Mouse (Mus musculus) adrenal gland, adult 8-10 months (tissue): ENCODE results near the gene Krt42. TPM values are rescaled to one million over a fixed set of nuclear protein-coding genes. Genes with fewer than 3 reads are reported as not detected.
"Not testable (repeated sequence)": the region's sequence is repeated elsewhere in the genome, so short reads cannot be mapped to it uniquely, and the experiment has no call there.

Experiments
- DNase-seq: peaks from one replicate; pipeline ENCODE4 v3.0.0; 2022
- total RNA-seq, 4 experiments: library from RNA; stranded (reverse); gene quantifications; 2 replicates each; pipeline ENCODE4 v1.2.4; 2022

Krt42 gene
- total RNA-seq, 4 experiments from 2014 or later = not detected

DNA sequence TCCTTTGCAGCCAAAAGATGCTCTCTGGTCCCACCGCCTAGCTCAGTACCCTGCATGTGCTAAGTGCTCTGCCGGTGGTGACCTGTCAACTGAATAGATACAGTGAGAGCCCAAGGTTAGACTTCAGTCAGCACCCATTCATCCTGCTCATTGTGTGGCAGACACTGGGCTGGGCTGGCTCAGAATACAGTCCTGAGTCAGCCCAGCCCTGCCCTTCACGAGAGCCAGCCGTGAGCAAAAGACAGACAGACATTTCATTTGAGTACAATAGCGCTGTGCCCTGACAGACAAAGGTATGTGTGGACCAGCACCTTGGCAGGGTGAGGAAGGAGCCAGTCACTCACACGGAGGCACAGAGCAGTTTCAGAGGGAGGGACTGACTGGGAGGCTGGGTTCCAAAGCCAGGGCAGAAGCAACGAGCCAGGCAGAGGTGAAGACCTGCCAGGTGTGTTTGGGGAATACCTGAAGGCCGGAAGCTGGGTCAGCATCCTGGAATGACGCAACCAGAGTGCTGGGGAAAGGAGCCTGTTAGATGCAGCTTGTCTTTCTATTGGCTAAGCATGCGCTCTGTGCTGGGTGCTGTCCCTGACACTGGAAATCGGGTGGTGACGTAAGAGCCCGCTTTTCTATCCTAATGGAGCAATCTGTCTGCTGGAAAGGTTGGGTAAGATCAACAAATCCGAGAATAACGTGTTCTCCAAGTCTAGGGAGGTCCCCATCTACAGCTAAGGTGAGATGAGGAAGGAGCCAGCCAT is 8.2 kb upstream of the Krt42 start:
- DNase-seq = no peak

DNA sequence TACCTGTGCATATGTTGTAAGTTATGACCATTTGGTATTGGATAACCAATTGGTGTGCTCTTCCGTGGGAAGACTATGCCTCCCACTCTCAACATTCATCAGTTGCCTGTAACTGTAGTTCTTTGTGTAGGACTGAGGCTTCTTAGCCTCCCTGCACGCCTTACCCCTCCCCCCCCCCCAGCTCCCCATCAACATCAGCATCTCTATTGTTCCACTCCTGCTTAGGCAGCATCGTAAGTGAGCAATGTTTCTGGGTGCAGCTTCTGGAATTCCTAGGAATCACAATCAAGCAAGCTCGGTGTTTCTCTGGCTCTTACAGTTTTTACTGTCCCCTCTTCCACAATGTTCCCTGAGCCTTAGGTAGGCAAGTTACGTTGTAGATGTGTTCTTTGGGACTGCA is 5.8 kb upstream of the Krt42 start:
- no peak for DNase-seq

DNA sequence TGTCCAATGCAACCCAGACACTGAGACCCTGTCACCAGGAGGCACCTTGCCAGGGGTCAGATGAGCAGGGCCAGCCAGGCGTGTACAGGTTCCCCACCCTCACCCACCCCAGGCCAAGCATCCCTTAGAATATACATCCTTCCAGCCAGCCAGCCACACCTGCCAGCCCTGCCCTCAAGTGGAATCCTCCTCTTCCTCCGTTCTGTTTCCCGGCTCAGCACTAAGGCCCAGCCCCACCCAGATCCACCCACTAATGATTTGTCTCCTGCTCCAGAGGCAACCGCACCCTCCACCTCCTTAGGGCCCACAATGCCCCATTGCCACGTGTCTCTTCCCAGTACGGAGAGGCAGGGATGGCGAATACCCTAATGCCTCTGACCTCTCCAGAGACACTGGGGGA is 5.0 kb upstream of the Krt42 start:
- no peak for DNase-seq

DNA sequence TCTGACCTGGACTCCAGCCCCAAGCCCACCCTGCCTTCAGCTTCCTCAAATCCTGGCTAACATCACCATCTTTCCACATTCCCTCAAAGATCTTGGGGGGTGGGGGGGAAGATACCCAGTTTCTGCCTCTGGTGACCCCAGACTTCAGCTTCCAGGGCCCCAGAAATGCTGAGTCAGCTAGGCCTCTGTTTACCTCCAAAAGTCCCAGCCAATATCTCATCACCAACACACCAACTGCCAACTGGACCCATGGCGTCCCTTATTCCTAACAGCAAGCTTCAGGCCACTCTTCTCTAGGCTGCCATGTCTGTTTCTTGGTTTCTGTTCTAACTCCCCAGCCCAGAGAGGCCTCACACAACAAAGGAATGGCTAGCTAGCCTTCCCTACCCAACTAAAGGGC is 2.2 kb upstream of the Krt42 start:
- no peak for DNase-seq

DNA sequence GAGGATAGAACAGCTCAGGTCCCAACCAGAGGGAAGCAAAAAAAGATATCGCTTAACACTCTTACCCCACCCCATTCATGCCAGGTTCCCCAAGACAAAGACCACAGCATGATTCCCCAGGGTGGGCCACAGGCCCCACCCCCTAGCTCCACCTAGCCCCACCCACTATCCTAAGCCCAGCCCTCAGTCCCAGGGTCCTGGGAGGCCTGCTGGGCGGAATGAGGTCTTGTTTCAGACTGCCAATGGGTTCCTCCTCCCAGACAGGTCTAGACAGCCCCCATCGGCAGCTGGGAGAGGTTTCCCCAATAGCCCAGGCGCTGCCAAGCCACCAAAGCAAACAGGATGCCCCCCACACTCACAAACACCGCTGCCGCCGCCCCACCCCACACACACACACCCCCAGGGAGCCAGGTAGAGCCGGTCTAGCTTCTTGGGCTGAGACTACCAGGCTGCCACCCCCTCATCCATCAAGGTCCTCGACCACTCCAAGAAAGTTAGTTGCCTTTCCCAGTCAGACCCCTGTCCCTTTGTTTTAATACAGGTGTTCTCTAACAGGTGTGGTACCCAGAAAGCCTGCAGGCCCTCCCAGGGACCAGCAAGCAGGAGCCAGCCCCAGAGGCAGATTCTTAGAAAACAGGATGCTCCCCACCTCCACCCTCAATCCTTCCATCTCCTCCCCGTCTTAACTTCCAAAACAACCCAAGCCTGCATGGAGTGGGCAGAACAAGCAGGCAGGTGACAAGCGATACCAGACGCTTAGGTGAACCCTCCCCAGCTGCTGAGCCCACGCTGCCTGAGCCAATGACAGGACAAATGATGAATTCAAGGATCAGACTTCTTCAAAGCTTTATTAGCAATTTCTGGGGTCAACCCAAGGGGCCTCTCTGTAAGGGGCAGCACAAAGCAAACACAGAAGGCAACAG is 7.4 kb downstream of the Krt42 start:
- DNase-seq = no peak

DNA sequence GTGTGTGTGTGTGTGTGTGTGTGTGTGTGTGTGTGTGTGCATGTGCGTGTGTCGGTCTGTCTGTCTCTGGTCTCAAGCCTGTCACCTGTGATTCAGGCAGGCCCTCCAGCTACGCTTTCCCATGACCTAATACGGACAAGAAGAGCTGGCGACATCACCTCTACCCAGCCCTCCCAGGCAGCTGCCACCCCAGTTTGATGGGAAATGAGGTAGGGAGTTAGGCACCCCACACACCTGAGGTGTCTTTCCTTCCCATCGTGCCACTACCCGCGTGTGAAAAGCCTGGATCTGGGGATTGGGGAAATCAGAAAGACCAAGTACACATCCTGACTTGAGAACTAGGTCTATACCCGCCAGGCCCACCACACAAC is 8.5 kb downstream of the Krt42 start:
- DNase-seq = no peak

DNA sequence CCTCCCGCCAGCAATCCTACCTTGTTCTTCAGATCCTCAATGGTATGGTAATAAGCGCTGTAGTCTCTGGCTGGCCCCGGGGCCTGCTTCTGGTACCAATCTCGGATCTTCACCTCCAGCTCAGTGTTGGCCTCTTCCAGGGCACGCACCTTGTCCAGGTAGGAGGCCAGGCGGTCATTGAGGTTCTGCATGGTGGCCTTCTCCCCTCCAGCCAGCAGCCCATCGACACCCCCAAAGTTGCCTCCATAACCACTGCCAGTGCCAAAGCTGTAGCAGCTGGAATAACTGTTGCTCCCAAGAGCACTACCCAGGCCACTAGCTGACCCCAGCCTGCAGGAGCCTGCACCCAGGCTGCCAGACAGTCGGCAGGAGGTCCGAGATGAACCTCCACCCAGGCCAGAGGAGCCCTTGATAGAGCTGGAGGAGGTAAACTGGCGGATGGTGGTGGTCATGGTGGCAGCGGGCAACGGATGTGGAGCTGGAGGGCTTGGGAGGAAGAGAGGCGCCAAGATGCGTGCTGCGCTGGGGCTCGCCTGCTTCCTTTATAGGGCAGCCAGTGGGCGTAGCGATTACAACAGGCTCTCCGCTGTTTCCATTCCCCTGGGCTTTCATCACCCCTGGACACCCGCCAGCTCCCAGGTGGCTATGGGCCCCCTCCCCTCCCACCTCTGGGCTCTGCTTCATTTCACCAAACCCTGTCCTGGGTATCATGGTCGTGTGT is 9.0 kb downstream of the Krt42 start, which contains the start of gene Krt17:
Krt17 (minus strand) TSS at position 516 of the 721 bp plus-strand sequence.
- no peak for DNase-seq

DNA sequence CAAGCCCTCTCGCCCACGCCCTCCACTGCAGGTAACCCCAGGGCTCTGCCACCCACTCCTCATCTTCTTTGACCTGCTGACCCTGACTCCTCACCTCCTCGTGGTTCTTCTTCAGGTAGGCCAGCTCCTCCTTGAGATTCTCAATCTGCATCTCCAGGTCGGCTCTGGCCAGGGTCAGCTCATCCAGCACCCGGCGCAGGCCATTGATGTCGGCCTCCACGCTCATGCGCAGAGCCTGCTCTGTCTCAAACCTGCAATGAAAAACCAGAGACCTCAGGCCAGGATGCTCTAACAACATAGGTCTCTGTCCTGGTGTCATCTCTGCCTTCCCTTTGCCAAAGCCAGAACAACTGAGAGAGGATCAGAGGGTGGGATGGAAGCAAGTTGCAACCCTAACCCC is 10.6 kb downstream of the Krt42 start:
- no peak for DNase-seq

DNA sequence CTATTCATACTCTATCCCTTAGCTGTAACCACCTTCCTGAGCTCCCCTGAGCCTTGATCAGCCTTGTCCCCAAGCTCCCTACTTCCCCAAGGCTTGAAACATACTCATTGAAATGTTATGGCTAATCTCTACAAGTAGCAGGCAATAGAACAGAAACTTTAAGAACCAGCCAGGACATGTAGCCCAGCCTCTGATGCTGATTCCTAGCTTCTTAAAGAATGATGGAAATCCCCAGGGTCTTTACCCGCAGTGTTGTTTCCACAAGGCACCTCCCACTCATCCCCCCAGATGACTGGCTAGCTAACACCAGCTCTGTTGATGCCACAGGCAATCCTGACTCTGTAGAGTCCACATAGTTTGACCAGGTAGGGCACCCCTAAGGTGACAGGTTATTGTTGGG is 11.7 kb downstream of the Krt42 start:
- no peak for DNase-seq

DNA sequence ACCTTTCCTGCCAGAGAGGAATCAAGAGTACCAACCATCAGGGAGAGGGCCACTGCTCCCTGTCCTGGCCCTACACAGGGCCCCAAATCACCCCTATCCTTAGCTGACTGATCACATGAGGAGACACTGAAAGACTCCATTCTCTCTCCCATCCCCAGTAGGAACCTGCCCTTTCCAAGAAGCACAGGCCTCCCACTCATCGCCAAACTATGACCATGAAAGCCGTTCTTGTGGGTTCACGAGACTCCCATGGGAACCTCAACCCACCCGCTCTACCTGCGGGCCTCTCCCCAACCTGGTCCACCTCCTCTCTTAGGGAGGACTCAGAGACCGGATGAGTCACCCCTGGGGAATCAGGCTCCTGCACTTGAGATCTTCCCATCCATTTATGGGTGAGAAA is 14.2 kb downstream of the Krt42 start:
- no peak for DNase-seq

DNA sequence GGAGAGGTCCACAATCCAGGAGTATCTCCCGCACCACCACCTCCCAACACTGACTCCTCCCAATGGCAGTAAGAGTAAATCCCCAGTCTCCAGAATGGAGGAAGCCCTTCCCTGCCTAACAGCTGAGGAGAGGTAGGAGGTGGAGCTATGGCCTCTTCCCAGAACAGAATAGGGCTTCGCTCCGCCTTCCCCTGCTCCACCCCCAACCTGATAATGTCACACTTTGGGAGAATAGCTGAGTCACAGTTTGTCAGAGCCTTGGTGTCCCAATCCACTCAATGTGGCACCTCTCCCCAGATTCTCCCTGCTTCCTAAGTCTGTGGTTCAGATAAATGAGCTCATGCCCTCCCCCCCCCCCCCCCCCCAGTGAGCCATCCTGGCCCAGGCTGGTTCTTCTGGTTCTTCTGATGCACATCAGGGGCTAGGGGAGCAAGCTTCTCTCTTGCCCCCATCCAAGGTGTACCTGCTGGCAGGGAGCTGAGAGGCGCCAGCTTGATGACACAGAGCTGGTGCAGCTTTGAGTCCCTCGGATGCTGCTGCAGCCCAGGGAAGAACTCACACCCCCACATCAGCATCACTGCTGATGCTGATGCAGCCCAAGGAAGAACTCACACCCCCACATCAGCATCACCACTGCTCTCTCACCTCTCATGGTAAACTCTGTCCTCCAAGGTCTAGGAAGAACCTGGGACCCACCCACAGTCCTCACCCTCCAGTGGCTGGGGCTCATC is 15.1 kb downstream of the Krt42 start:
- no peak for DNase-seq

DNA sequence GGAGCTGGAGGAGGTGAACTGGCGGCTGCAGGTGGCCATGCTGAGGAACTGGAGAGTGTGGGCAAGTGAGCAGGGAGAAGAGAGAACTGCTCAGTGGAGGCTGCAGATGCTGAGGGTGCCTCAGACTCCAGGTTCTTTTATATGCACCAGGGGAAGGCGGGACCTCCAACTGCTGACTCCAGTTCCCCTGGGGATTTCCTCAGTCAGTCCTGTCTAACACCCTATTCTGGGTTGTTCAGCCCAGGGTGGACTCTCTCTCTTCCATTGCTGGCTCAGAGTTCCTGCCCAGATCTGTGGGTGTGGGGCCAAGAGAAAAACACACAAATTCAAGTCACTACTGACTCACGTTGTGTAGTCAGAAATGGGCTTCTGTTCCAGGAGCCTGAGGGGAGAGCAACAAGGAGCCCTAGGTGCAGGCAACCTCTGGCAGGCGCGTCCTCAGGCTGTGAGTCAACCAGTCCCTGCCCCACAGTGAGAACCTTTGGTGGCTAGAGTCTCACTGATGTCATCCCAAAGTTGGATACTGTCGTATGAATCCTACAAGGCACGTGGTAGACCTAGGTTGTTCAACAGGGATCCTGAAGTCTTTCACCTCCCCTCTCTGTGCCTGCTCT is 20.7 kb downstream of the Krt42 start, which contains the start of gene Krt16:
Krt16 (minus strand) TSS at position 51 of the 614 bp plus-strand sequence.
- DNase-seq = no peak

DNA sequence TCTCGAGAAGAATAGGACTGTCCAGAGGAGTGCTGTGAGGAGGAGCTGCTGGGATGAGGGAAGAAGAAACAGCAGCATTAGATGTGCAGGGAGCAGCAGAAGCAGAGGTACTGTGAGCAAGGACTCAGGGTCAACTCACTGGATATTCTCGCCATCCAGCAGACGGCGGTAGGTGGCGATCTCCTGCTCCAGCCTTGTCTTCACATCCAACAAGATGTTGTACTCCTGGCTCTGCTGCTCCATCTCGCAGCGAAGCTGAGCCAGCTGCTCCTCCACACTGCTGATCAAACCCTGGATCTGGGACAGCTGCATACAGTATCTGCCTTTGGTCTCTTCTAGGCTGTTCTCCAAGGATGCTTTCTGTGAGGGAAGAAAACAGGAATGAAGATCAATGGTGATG is 23.2 kb downstream of the Krt42 start:
- not testable (repeated sequence) for DNase-seq

DNA sequence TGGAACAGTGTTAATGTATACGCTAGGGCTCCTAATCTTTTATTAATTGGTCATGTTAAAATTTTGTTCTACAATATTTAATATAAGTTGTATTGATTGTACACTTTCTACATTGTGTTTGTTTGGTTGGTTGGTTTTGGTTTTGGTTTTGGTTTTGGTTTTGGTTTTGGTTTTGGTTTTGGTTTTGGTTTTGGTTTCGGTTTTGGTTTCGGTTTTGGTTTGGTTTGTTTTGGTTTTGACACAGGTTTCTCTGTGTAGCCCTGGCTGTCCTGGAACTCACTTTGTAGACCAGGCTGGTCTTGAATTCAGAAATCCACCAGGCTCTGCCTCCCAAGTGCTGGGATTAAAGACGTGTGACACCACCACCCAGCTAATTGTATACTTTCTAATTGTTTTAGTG is 29.4 kb downstream of the Krt42 start:
- not testable (repeated sequence) for DNase-seq

DNA sequence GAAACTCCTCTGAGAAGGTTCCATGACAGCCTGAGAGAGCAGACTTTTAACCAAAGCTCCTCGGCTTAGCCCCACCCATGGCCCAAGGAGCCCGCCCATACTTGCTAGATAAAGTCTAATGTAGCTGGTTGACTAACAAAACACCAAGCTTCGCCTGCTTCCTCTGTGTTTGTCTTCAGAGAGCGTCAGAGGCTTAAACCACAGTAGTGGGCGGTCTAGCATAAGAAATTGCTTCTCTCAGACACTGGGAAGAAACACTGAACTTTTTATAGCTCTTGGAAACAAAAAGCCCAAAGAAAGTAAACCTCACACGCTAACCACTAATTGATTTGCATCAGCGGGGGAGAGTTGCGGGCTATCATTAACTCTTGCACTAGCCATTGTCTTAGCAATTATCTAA is 47.9 kb downstream of the Krt42 start:
- no peak for DNase-seq

DNA sequence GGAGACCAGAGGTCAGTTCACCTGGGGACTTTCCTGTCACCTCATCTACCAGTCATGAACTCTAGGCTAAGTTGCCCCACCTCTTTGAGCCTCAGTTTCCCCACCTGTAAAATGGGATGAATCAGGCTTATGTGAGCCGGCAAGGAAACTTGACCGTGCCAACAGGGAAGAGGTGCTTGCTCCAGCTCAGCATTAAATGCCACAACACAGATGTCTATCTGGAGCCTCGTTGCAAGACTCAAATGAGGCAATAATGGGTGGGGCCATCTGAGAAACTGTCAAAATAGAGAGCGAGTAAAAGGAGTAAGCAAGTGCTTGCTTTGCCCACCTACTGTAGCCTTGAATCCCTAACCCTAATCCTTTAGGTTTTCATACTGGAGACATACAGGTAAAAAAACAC is 50.4 kb downstream of the Krt42 start:
- no peak for DNase-seq

Other genes with a start within 250 kb of the Krt42 start
- gene Krt33b, start 240.0 kb downstream of the Krt42 start, total RNA-seq = not detected
- gene Krt34, start 228.3 kb downstream of the Krt42 start, total RNA-seq = not detected
- gene Krt31, start 219.3 kb downstream of the Krt42 start, total RNA-seq = not detected
- gene Krt32, start 181.6 kb downstream of the Krt42 start, total RNA-seq = not detected
- not detected for gene Krt35, start 173.6 kb downstream of the Krt42 start, total RNA-seq
- under 1 TPM in 2 of 4 experiments, not detected in 2; 0.31 to 0.40 TPM for gene Krt36, start 164.2 kb downstream of the Krt42 start, total RNA-seq
- gene Krt13, start 148.3 kb downstream of the Krt42 start, total RNA-seq = not detected
- gene Krt15, start 133.9 kb downstream of the Krt42 start, total RNA-seq = not detected
- 1 to 10 TPM; 1.3 to 4.2 (median 3.7) TPM for gene Krt19, start 121.2 kb downstream of the Krt42 start, total RNA-seq
- gene Krt9, start 76.6 kb downstream of the Krt42 start, total RNA-seq = under 1 TPM in 1 of 4 experiments, not detected in 3; 0.11 TPM
- gene Krt14, start 62.3 kb downstream of the Krt42 start, total RNA-seq = under 1 TPM in 2 of 4 experiments, not detected in 2; 0.22 to 0.27 TPM
- not detected for gene Krt16, start 21.0 kb downstream of the Krt42 start, total RNA-seq
- gene Krt17, start 8.8 kb downstream of the Krt42 start, total RNA-seq = not detected
- 1,000 to 10,000 TPM in 3 of 4 experiments, 100 to 1,000 TPM in 1; 987 to 1,365 (median 1,077) TPM for gene Eif1, start 50.0 kb upstream of the Krt42 start, total RNA-seq
- gene Gast, start 64.5 kb upstream of the Krt42 start, total RNA-seq = not detected
- gene Hap1, start 86.3 kb upstream of the Krt42 start, total RNA-seq = 100 to 1,000 TPM in 2 of 4 experiments, 10 to 100 TPM in 2; 50.2 to 117 (median 83.7) TPM
- gene Jup, start 127.9 kb upstream of the Krt42 start, total RNA-seq = 100 to 1,000 TPM in 1 of 4 experiments, 10 to 100 TPM in 3; 57.5 to 101 (median 82.0) TPM
- gene P3h4, start 145.0 kb upstream of the Krt42 start, total RNA-seq = 10 to 100 TPM; 28.4 to 63.1 (median 42.6) TPM
- gene Fkbp10, start 145.8 kb upstream of the Krt42 start, total RNA-seq = 10 to 100 TPM; 15.4 to 57.8 (median 31.3) TPM
- gene Nt5c3b, start 171.9 kb upstream of the Krt42 start, total RNA-seq = 10 to 100 TPM; 49.7 to 76.8 (median 68.5) TPM
- gene Klhl10, start 172.0 kb upstream of the Krt42 start, total RNA-seq = 1 to 10 TPM in 3 of 4 experiments, under 1 TPM in 1; 0.99 to 2.3 (median 1.5) TPM
- 10 to 100 TPM; 62.9 to 96.4 (median 75.3) TPM for gene Klhl11, start 202.9 kb upstream of the Krt42 start, total RNA-seq